Mouse (Mus musculus) urinary bladder, postnatal 10 days (tissue): ENCODE measurements around the gene Mapkapk3.

ENCODE experiments used
- DNase-seq: peaks from one replicate; pipeline ENCODE4 v3.0.0; 2022; ENCODE audit warnings: low spot score

Gene Mapkapk3

GRCm38 (mm10) chr9:107263912-107264311 is 25.8 kb downstream of the Mapkapk3 start:
- DNase-seq: no peak

GRCm38 (mm10) chr9:107262375-107262774 is 27.3 kb downstream of the Mapkapk3 start:
- no peak for DNase-seq

GRCm38 (mm10) chr9:107261792-107262191 is 27.9 kb downstream of the Mapkapk3 start:
- DNase-seq: no peak

- DNase-seq: no peak
Measured at GRCm38 (mm10) chr9:107260836-107261235, 28.8 kb downstream of the Mapkapk3 start.

GRCm38 (mm10) chr9:107260429-107260828 is 29.2 kb downstream of the Mapkapk3 start:
- no peak for DNase-seq

GRCm38 (mm10) chr9:107259571-107259970 is 30.1 kb downstream of the Mapkapk3 start:
- DNase-seq: no peak

GRCm38 (mm10) chr9:107255596-107255995 is 34.1 kb downstream of the Mapkapk3 start:
- no peak for DNase-seq

GRCm38 (mm10) chr9:107254925-107255324 is 34.8 kb downstream of the Mapkapk3 start:
- DNase-seq: no peak

- DNase-seq: no peak
Measured at GRCm38 (mm10) chr9:107254476-107254875, 35.2 kb downstream of the Mapkapk3 start.

GRCm38 (mm10) chr9:107252164-107252563 is 37.5 kb downstream of the Mapkapk3 start:
- DNase-seq: no peak

- no peak for DNase-seq
Measured at GRCm38 (mm10) chr9:107250416-107251337, 39.0 kb downstream of the Mapkapk3 start.

GRCm38 (mm10) chr9:107249154-107249553 is 40.5 kb downstream of the Mapkapk3 start:
- no peak for DNase-seq

- DNase-seq: no peak
Measured at GRCm38 (mm10) chr9:107246170-107246569, 43.5 kb downstream of the Mapkapk3 start.

GRCm38 (mm10) chr9:107245311-107245710 is 44.4 kb downstream of the Mapkapk3 start:
- DNase-seq: no peak

- no peak for DNase-seq
Measured at GRCm38 (mm10) chr9:107236151-107236550, 53.5 kb downstream of the Mapkapk3 start.

- no peak for DNase-seq
Measured at GRCm38 (mm10) chr9:107235261-107235660, 54.4 kb downstream of the Mapkapk3 start.

GRCm38 (mm10) chr9:107232140-107232539 is 57.5 kb downstream of the Mapkapk3 start:
- DNase-seq: no peak

- no peak for DNase-seq
Measured at GRCm38 (mm10) chr9:107231539-107232139, 58.0 kb downstream of the Mapkapk3 start, which contains the start of gene Dock3. Dock3 (minus strand) TSS chr9:107231909.

- DNase-seq: no peak
Measured at GRCm38 (mm10) chr9:107230991-107231538, 58.6 kb downstream of the Mapkapk3 start.

GRCm38 (mm10) chr9:107224597-107224996 is 65.1 kb downstream of the Mapkapk3 start:
- DNase-seq: no peak
